Mouse (Mus musculus) heart, embryonic 16.5 days (tissue): Measurements from ENCODE around the gene Camta1. TPM values are rescaled to one million over a fixed set of nuclear protein-coding genes. Genes with fewer than 3 reads are reported as not detected.

Source experiments
- ATAC-seq: fragments of 200-750 bp; cut with Nextera tagmentation; replicated peaks from 2 replicates; pipeline ENCODE4 v1.8.0; 2017; ENCODE audit warnings: moderate number of reproducible peaks; ENCODE audit not compliant: insufficient read depth, low FRiP score; ENCODE audit errors: extremely low read depth
- H3K27ac ChIP-seq: fragments of 300-500 bp; sonication (generic); 2 replicates; pipeline ENCODE4 v1.5.1; 2014; ENCODE audit warnings: mild to moderate bottlenecking, low read length, control low read depth, moderate library complexity
- H3K27me3 ChIP-seq: fragments of 300-500 bp; sonication (generic); 2 replicates; pipeline ENCODE4 v1.6.1; 2014; ENCODE audit warnings: low read length, mixed read lengths; ENCODE audit not compliant: control insufficient read depth, insufficient read depth
- H3K36me3 ChIP-seq: fragments of 300-500 bp; sonication (generic); 2 replicates; pipeline ENCODE4 v1.6.1; 2014; ENCODE audit not compliant: control insufficient read depth, insufficient read depth
- H3K4me1 ChIP-seq: fragments of 300-500 bp; sonication (generic); 2 replicates; pipeline ENCODE4 v1.6.1; 2014; ENCODE audit warnings: low read length, mixed read lengths; ENCODE audit not compliant: control insufficient read depth, insufficient read depth
- H3K4me2 ChIP-seq: fragments of 300-500 bp; sonication (generic); 2 replicates; pipeline ENCODE4 v1.6.1; 2014; ENCODE audit warnings: low read depth, mild to moderate bottlenecking, control low read depth, low read length
- H3K4me3 ChIP-seq: fragments of 300-500 bp; sonication (generic); 2 replicates; pipeline ENCODE4 v1.5.1; 2014; ENCODE audit warnings: mild to moderate bottlenecking, control low read depth, low read length
- H3K9ac ChIP-seq: fragments of 300-500 bp; sonication (generic); 2 replicates; pipeline ENCODE4 v1.6.1; 2014; ENCODE audit warnings: low read length, control low read depth
- H3K9me3 ChIP-seq: fragments of 300-500 bp; sonication (generic); replicated peaks from 2 replicates; pipeline ENCODE4 v1.6.1; 2016; ENCODE audit warnings: low read length; ENCODE audit not compliant: control insufficient read depth
- WGBS: fragments of 180-500 bp; shearing (Covaris S2); extraction: QIAGEN DNeasy Blood & Tissue Kit; methylation state at CpG from one replicate; pipeline ENCODE4 v1.1.7; 2014; 5-methylcytosine and 5-hydroxymethylcytosine counted together
- polyA plus RNA-seq: library from polyadenylated mRNA; unstranded; fragments of >200 nt; fragmentation: Nextera tagmentation; extraction: Ambion mirVana; gene quantifications from 2 replicates; pipeline ENCODE4 v1.2.1, GENCODE M21; 2015

The Camta1 gene
- polyA plus RNA-seq, 1 experiment from 2014 or later, result 141 TPM

GRCm38 (mm10) chr4:151158250-151158649 is 703.4 kb downstream of the Camta1 start:
- Histone ChIP-seq H3K27ac (no peak overlapping the region), H3K9me3 (no peaks in the 10 kb centered on the region), H3K4me3 (no peak overlapping the region), H3K4me1 (no peaks in the 10 kb centered on the region), H3K36me3 (no peaks in the 10 kb centered on the region), H3K4me2 (no peak overlapping the region), H3K9ac (no peak overlapping the region), H3K27me3 (peaks cover 2% of the 10 kb centered on the region)
- WGBS, result 47% methylated on average over 3 of the region's 3 CpGs
- ATAC-seq, result no peak

- no peak overlapping the region for H3K4me3 ChIP-seq
- H3K27me3 ChIP-seq, result no peaks in the 10 kb centered on the region; the same call in none of the 2 replicates
- no peaks in the 10 kb centered on the region for H3K4me1 ChIP-seq
- H3K9me3 ChIP-seq, result no peaks in the 10 kb centered on the region
- no peaks in the 10 kb centered on the region for H3K36me3 ChIP-seq
- ATAC-seq, result no peak
- 2% methylated on average over 7 of the region's 7 CpGs for WGBS
- no peak overlapping the region for H3K27ac ChIP-seq
- no peak overlapping the region for H3K4me2 ChIP-seq
- no peak overlapping the region for H3K9ac ChIP-seq
These were observed 704.8 kb downstream of the Camta1 start for GRCm38 (mm10) chr4:151156904-151157303.

GRCm38 (mm10) chr4:151155587-151155986 is 706.1 kb downstream of the Camta1 start:
- Histone ChIP-seq H3K27me3 (no peaks in the 10 kb centered on the region; the same call in none of the 2 replicates), H3K4me2 (no peak overlapping the region), H3K27ac (no peak overlapping the region), H3K4me3 (no peak overlapping the region), H3K9me3 (no peaks in the 10 kb centered on the region), H3K4me1 (peaks cover 5% of the 10 kb centered on the region), H3K36me3 (no peaks in the 10 kb centered on the region), H3K9ac (no peak overlapping the region)
- WGBS, result 54% methylated on average over 4 of the region's 4 CpGs
- no peak for ATAC-seq

- no peak for ATAC-seq
- H3K36me3 ChIP-seq, result no peaks in the 10 kb centered on the region
- H3K27me3 ChIP-seq, result peaks cover 3% of the 10 kb centered on the region
These were observed 707.4 kb downstream of the Camta1 start for GRCm38 (mm10) chr4:151154306-151154705.

GRCm38 (mm10) chr4:151152010-151152409 is 709.7 kb downstream of the Camta1 start:
- no peak overlapping the region for H3K4me2 ChIP-seq
- H3K36me3 ChIP-seq, result no peaks in the 10 kb centered on the region
- no peak overlapping the region for H3K27ac ChIP-seq
- WGBS, result 68% methylated on average over 6 of the region's 6 CpGs
- H3K9ac ChIP-seq, result no peak overlapping the region
- H3K9me3 ChIP-seq, result no peaks in the 10 kb centered on the region
- peaks cover 3% of the 10 kb centered on the region; the same call in 1 of the 2 replicates for H3K27me3 ChIP-seq
- no peak for ATAC-seq
- H3K4me1 ChIP-seq, result peaks cover 5% of the 10 kb centered on the region
- no peak overlapping the region for H3K4me3 ChIP-seq

More at GRCm38 (mm10) chr4:151154306-151154705, 707.4 kb downstream of the Camta1 start:
- H3K4me2 ChIP-seq, result no peak overlapping the region
- H3K9me3 ChIP-seq, result no peaks in the 10 kb centered on the region
- H3K27ac ChIP-seq, result no peak overlapping the region
- WGBS, result 45% methylated on average over 4 of the region's 4 CpGs
- no peak overlapping the region for H3K9ac ChIP-seq
- peaks cover 5% of the 10 kb centered on the region for H3K4me1 ChIP-seq
- H3K4me3 ChIP-seq, result no peak overlapping the region

GRCm38 (mm10) chr4:151150842-151151241 is 710.8 kb downstream of the Camta1 start:
- Histone ChIP-seq H3K4me1 (peaks cover 5% of the 10 kb centered on the region), H3K27ac (no peak overlapping the region), H3K4me3 (no peak overlapping the region), H3K9ac (no peak overlapping the region), H3K4me2 (no peak overlapping the region), H3K27me3 (peaks cover 3% of the 10 kb centered on the region; the same call in 1 of the 2 replicates), H3K9me3 (no peaks in the 10 kb centered on the region), H3K36me3 (no peaks in the 10 kb centered on the region)
- WGBS, result 84% methylated on average over 11 of the region's 11 CpGs
- ATAC-seq, result no peak

GRCm38 (mm10) chr4:151150115-151150514 is 711.6 kb downstream of the Camta1 start:
- ATAC-seq, result no peak
- 79% methylated on average over 11 of the region's 11 CpGs for WGBS

GRCm38 (mm10) chr4:151147541-151147940 is 714.1 kb downstream of the Camta1 start:
- Histone ChIP-seq H3K9me3 (peaks cover 6% of the 10 kb centered on the region), H3K4me1 (peaks cover 5% of the 10 kb centered on the region), H3K4me2 (no peak overlapping the region), H3K36me3 (no peaks in the 10 kb centered on the region), H3K9ac (no peak overlapping the region), H3K27me3 (0 out of 2 replicates have a peak, but pooled peaks cover 3% of the 10 kb centered on the region), H3K27ac (no peak overlapping the region), H3K4me3 (no peak overlapping the region)
- 54% methylated on average over 12 of the region's 12 CpGs for WGBS
- ATAC-seq, result no peak

More at GRCm38 (mm10) chr4:151150115-151150514, 711.6 kb downstream of the Camta1 start:
- Histone ChIP-seq H3K4me3 (no peak overlapping the region), H3K9ac (no peak overlapping the region), H3K27ac (no peak overlapping the region), H3K27me3 (0 out of 2 replicates have a peak, but pooled peaks cover 3% of the 10 kb centered on the region), H3K4me2 (no peak overlapping the region), H3K36me3 (no peaks in the 10 kb centered on the region), H3K4me1 (peaks cover 5% of the 10 kb centered on the region), H3K9me3 (no peaks in the 10 kb centered on the region)

GRCm38 (mm10) chr4:151144121-151144520 is 717.6 kb downstream of the Camta1 start:
- H3K9me3 ChIP-seq, result peaks cover 6% of the 10 kb centered on the region
- H3K36me3 ChIP-seq, result no peaks in the 10 kb centered on the region
- H3K4me2 ChIP-seq, result no peak overlapping the region
- H3K9ac ChIP-seq, result no peak overlapping the region
- no peak overlapping the region for H3K4me3 ChIP-seq
- H3K27ac ChIP-seq, result no peak overlapping the region
- no peak for ATAC-seq
- 75% methylated on average over 14 of the region's 14 CpGs for WGBS
- H3K4me1 ChIP-seq, result peaks cover 20% of the 10 kb centered on the region
- H3K27me3 ChIP-seq, result peaks cover 6% of the 10 kb centered on the region
